Mouse (Mus musculus) E14TG2a.4 (cell line): ENCODE measurements around the gene Nrip1.

ENCODE experiments used
- CTCF ChIP-seq: conservative IDR thresholded peaks from 2 replicates; pipeline ENCODE4 v1.5.1; 2014; ENCODE audit warnings: low read length
- NANOG ChIP-seq: IDR thresholded peaks from 2 replicates; pipeline ENCODE4 v1.6.1; 2014; ENCODE audit warnings: borderline replicate concordance, low read length, mixed read lengths

DNA sequence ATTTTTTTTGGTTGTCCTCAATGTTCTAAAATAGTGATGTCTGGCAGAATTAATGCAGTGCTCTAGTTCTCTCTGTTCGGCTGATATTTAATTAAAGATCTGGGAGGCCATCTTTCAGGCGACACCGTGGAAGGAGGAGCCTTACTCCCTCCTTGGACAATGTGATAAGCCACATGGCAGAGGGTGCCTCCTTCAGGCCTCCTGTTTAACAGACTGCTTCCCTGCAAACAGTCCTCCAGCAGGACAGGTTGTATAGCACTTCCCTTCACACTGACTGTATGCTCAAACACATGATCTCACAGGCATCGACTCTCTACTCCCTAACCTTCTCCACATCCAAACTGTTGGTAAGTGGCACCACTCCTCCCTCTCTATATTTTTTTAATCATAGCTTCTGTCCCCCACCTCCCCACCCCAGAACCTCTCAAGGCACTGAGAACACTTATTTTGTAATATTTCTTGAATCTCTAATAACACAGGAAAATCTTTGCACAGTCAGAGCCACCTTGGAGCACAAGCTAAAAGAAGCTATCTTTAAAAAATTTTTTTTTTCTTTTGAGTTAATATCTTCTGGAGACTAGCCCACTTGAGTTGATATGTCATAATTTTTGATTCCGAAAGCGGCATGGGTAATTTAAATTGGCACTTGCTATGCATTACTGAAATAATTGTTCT is 3.4 kb downstream of the Nrip1 start:
- TF ChIP-seq CTCF (no peak), NANOG (no peak)
